Mouse (Mus musculus): ENCODE data around the gene Mmp2.

DNA sequence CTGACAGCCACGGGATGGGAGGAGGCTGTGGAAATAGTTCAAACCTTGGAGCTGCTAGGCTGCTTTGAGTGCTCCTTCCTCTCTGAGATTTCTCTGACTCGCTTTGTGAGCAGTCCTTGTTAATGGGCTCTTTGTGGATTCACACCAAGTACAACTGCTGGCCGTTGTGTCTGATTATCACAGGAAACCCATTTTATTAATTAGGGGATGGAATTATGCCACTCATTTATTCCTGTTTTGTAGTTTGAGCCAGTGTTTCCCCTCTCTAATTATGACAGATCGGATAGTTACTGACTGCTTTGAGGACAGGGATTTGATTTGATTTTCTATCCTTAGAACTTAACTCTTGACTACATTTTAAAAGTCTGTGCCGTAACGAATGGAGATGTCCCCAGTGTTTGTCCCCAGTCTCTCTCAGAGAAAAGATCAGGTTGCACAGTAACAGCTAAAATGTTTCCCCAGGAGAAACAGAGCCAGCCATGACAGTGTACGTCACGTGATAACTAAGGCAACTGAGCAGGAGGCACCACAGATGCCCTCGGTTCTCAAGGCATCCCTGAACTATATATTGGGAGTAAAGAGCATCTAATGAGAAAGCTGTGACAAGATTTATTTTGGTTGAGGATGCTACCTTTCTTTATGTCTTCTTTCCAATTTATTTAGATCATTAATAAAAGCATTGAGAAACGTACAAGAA, 45.1 kb downstream of the Mmp2 start:
- TF ChIP-seq POLR2A (IDR thresholded peaks at IDR 0.05; ENCODE audit: extremely low read depth, insufficient read depth, low read length) (no peak), CTCF (IDR thresholded peaks at IDR 0.05; ENCODE audit: low read depth, low read length) (no peak)

Data from liver, adult 2 months (tissue).